Comparison of ENCODE assay signal across 8 mouse cellular contexts in the genomic region with DNA sequence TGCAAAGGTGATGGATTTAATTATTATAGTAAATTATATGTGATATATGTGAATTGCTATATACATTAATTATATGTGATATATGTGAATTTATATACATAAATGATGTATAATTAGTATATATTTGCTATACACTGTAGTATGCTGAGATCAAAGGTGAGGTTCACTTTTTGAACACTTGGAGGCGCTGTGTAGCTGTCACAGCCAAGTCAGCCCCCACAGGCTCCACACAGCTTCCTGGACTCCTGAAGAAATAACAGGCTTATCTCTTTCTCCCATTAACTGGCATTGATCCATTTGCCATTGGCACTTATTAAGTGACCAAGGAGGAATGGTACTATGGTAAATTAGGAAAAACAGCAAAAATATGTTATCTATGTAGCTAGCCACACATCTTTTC.
A peak's percentile ranks its signal among the peaks of the same experiment; 100 is the strongest.
DNase-seq lines count a peak whose midpoint lies in the region; ATAC-seq and TF ChIP-seq lines count a peak whose summit lies in the region.

No protein-coding gene starts in this region.

- DNase-seq in kidney, postnatal 36 days: peak; percentile 2 to 19
- no peak for DNase-seq in kidney, adult 18-20 months
- DNase-seq in G1E (ENCODE audit: low spot score) (no peak), MN1 (ENCODE audit: low spot score) (no peak)
- DNase-seq in cerebellum, postnatal 14 days: peak; percentile 70 to 81
- DNase-seq in kidney, postnatal 4 days: peak; percentile 28 to 31
- DNase-seq in layer of hippocampus, adult 9-11 months: no peak

- ATAC-seq in G1E (ENCODE audit: extremely low read depth, insufficient number of reproducible peaks, low FRiP score, poor library complexity, severe bottlenecking): no peak
- no peak for ATAC-seq in heart, embryonic 11.5 days (replicated peaks; ENCODE audit: insufficient number of reproducible peaks, low FRiP score, low TSS enrichment)

- no peaks in the 10 kb centered on the region for H3K9me3 ChIP-seq in G1E (replicated peaks)
- no peaks in the 10 kb centered on the region for H3K9me3 ChIP-seq in heart, embryonic 11.5 days (replicated peaks; ENCODE audit: control insufficient read depth, low read length)

- H3K9ac ChIP-seq in heart, embryonic 11.5 days (ENCODE audit: low read depth, low read length): no peak overlapping the region

- 0 out of 2 replicates have a peak, but pooled peaks have one; percentile 3 for TF ChIP-seq CTCF in G1E (IDR thresholded peaks at IDR 0.05; ENCODE audit: low read depth, low read length)

- H3K4me1 ChIP-seq in G1E (ENCODE audit: insufficient read depth, low read depth, low read length): no peaks in the 10 kb centered on the region
- no peaks in the 10 kb centered on the region for H3K4me1 ChIP-seq in heart, embryonic 11.5 days (ENCODE audit: control insufficient read depth, insufficient read depth, low read length)

- H3K4me3 ChIP-seq in G1E (ENCODE audit: low read depth, low read length): no peak overlapping the region
- no peak overlapping the region for H3K4me3 ChIP-seq in heart, embryonic 11.5 days (ENCODE audit: low read depth, low read length)

- no peak overlapping the region for H3K4me2 ChIP-seq in heart, embryonic 11.5 days

- no peaks in the 10 kb centered on the region for H3K27me3 ChIP-seq in G1E (ENCODE audit: insufficient read depth, low read length)
- no peaks in the 10 kb centered on the region for H3K27me3 ChIP-seq in heart, embryonic 11.5 days (ENCODE audit: control insufficient read depth, insufficient read depth, low read length)

- H3K36me3 ChIP-seq in G1E (replicated peaks): no peaks in the 10 kb centered on the region
- no peaks in the 10 kb centered on the region for H3K36me3 ChIP-seq in heart, embryonic 11.5 days (ENCODE audit: control insufficient read depth, insufficient read depth, low read length)

- no peak overlapping the region for H3K27ac ChIP-seq in heart, embryonic 11.5 days (ENCODE audit: low read depth, low read length)

- WGBS in heart, embryonic 11.5 days (ENCODE audit: insufficient replicate concordance): 26% methylated on average over 1 of the region's 1 CpGs

Comparison
In these comparisons a context has a peak if more than half of its experiments do, and no peak if none do; other contexts are left out.
1. DNase-seq: peak in kidney, postnatal 36 days (2 of 2), cerebellum, postnatal 14 days (2 of 2) and kidney, postnatal 4 days (2 of 2); none in kidney, adult 18-20 months (single experiment), G1E (single experiment), layer of hippocampus, adult 9-11 months (single experiment) and MN1 (single experiment).